Mouse (Mus musculus) mouse embryonic stem cell (cell line): ENCODE data around the gene Bbs1.
"Not testable (repeated sequence)": the region's sequence is repeated elsewhere in the genome, so short reads cannot be mapped to it uniquely, and the experiment has no call there.

Experiments used
- in situ Hi-C, 2 experiments: fragments of 300-500 bp; cut with MboI; formaldehyde crosslinking; loops; 1 replicate in 1 of 2; 3 replicates in 1 of 2; pipeline ENCODE4 v1.14.3; 2019 to 2020; ENCODE audit warnings: low sequenced_read_pairs in 2 of 2, low pct_unique_long_range_greater_than_20kb in 1 of 2, mixed read lengths in 1 of 2; ENCODE audit not compliant: unreplicated experiment in 1 of 2

The Bbs1 gene

DNA sequence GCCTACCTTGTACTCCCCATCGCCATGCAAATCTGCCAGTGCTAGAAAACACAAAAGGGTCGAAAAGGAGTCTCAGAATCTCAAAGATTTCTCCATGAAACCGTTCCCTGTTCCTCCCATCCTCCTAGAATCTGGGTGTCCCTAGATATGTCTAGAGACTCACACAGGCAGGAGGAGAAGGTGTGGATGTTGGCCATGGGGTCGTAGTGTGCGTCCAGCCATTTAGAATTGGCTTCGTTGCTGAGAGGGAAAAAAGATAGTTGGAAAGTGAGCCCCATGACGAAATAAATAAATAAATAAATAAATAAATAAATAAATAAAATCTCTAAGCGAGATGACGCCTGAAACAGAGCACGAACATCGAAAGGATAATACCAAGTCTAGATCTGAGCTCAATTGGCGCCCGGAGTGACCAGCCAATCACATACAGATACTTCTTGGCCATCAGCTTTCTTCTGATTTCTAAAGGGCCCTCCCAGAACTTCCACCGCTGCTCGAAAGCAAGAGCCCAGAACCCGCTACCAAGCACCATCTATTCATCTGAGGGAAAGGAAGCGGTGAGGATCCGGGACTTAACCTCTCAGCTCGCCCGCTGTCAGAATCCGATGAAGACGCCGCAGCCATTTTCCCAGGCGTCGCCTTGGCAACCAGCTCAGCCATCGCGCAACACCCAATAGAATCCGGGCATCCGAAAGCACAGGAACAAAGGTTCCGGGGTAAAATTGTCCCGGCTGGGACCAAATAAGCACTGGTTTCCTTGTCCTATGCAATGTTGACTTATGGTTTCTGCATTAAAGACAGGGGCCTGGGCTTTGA is at the start of gene Bbs1:
Gene Bbs1, minus strand, starts transcription at position 650 of the 816 bp plus-strand sequence.
- in situ Hi-C loops = no loop called here

DNA sequence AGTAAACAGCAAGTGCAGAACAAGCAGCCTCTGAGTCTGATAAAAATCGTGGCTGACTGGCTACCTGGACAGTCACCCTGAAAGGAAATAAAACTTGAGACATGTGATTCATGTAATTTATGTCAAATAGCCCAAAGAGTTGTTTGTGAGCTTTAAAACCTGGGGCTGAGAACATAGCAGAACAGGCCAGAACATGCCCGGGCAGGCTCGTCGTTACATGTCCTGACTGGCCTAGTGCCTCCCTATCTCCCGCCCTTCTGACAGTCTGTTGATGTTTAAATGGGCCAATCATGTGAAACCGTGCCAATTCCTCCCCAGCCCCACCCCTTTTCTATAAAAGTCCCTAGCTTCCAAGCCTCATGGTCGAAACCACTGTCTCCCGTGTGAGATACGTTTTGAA is 42.2 kb upstream of the Bbs1 start:
- in situ Hi-C loops = not testable (repeated sequence)

DNA sequence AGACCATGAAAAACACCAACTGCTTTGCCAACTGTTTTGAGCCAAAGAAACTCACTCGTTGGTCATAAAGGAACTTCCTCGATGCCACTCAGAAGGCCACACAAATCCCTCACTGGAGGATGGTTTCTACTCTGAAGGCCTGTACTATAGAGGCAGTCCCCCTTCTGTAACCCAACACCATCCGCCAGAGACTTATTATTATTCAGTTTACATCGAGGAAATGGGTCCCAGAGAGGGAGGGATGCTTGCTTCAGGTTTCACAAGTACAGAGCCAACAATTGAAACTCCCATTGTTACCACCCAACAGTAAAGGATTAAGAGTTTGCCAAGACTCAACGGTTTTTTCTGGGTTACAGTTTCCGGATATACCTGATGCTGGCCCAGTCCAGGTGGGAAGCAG is 39.1 kb upstream of the Bbs1 start:
- in situ Hi-C loops = no loop called here

DNA sequence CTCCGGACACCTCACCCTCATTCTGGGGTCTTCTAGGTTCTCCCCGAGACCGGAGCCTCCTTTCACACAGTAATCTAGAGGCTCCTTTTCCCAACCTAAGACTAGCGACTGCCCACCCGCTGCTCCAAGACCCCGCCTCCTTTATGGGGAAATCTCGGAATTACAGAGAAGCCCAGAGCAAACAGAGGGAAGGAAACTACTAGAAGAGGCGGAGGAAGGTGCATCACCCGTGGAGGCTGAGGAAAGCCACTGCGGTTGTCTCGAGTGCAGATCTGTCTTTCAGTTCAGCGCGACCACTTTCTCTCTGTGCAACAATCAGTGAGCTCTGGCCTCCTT is 36.8 kb upstream of the Bbs1 start:
- in situ Hi-C loops = no loop called here

DNA sequence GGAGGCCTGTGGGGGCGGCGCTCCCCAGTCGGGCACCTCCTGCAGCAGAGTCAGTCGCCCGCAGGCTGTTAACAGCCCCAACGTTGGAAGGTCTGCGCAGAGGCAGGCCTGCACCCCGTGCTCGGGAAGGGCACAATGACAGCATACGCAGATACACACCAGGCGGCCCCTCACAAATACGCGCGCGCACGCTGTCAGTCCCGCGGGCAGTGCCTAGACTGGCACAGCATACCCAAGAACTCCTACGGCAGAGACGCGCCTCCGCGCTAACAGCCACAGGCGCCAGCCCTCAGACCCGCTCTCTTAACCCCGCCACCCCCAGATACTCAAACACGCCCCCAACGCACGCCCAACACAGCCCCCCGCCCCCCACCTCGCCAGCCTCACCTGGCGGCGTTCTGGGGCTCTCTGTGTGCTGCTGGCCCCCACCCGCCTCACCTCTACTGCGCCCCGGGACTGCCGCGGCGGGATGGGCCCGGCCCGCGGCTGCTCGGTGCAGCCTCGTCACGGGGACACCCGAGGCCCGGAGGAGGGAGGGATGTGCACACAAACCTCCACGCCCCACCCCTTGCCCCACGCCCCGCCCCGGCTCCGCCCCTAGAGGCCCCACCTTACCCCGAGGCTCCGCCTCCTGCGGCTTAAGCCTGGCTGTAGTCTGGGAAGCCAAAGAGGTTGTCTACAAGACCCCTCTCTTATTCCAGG is 36.3 kb upstream of the Bbs1 start, which contains the start of gene Peli3:
Gene Peli3, minus strand, starts transcription at position 577 of the 702 bp plus-strand sequence.
- in situ Hi-C loops = no loop called here

DNA sequence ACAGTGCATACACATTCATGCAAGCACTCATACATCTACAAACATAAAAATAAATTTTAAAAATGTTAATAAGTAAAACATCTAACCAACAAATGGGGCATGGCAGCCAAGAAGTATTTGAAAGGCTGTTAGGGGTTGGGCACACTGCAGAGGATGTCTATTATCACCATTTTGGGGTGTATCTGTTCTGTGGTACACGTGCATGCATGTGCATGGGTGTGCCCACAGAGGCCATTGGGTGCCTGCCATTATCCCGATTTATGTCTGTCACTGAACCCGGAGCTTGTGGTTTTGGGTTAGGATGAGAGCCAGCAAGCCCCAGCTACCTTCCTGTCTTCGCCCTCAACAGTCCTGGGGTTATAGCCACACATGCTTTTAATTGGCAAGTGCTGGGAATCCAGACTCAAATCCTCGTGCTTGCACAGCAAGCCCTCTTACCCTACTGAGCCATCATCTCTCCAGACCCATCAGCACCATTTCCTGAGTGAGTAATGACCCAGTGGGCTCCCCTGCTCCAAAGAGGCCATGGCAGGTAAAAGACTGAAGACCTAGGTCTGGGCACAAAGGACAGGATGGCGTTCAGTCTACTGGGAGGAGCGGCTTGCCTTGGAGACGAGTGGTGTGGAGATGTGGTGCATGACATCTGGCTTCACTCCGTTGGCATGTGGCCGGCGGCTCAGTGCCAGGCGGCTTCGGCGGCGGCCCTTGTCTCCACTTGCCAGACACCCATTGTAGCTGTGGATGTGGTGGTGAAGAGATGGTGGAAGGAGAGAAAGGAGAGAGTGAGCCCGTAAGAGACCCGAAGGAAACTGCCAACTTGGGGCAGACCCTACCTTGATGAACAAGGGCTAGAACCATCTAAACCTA is 31.2 kb upstream of the Bbs1 start:
- in situ Hi-C loops = no loop called here

DNA sequence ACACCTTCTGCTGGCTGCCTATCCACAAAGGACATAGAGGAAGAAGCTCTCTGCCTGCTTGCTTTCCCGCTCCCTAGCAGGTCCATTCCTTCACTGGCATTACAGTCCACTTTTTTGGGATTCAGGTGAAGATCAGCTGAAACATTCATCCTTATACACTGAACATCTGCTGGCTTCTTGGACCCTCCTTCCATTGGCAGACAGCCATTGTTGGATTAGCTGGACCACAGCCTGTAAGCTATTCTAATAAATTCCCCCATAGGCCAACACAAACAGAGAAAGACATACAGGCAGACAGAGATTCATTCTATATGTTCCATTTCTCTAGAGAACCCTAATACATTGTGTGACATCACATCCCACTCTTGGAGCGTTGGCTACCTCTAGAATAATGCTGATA is 30.5 kb upstream of the Bbs1 start:
- in situ Hi-C loops = no loop called here

DNA sequence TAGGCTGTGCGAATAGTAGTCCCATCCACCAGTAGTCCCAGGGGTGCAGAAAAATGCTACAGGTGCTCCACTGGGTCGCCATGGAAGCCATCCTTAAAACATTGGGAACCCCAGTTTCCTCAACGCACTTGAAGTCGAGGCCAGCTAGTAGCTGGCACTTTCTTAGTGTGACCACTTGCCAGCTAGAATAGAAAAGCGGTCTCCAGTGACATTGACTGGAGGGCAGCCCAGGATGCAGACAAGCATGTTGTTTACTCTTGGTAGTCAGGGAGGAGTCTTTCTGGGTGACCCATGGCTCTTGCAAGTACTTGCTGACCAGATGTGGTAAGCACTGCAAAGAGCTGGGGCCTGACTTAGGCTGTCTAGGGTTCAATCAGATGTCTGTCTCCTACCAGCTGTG is 22.4 kb upstream of the Bbs1 start:
- in situ Hi-C loops = no loop called here

DNA sequence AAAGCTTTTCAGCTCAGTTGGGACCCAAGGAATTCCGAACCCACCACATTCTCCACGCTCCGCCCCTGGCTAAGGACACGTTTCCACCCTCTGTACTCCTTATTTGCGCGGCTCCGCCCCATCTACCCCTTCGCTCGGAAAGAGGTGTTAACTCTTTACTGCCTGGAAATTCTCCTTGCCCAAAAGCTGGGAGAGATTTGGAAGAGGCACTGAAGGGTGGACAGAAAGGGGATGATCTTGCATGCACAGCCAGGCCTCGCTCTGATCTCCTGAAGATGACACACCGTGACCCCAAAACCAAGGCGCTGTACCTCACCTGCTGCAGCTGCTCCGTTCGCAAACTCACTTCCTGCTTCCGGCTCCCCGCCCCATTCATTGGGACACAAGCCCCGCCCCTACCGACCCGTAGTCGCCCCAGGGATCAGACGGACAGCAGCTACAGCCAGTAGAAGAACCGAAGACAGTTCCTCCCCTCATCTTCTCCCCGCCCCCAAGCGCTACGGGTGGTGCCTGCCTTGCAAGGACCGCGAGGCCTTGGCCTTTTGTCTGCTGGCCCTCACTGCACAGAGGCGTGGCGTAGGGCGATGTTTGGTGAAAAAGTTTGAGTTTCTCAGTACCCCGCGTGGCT is 21.6 kb upstream of the Bbs1 start, which contains the start of gene Dpp3:
Gene Dpp3, minus strand, starts transcription at position 384 of the 628 bp plus-strand sequence.
- in situ Hi-C loops = no loop called here

DNA sequence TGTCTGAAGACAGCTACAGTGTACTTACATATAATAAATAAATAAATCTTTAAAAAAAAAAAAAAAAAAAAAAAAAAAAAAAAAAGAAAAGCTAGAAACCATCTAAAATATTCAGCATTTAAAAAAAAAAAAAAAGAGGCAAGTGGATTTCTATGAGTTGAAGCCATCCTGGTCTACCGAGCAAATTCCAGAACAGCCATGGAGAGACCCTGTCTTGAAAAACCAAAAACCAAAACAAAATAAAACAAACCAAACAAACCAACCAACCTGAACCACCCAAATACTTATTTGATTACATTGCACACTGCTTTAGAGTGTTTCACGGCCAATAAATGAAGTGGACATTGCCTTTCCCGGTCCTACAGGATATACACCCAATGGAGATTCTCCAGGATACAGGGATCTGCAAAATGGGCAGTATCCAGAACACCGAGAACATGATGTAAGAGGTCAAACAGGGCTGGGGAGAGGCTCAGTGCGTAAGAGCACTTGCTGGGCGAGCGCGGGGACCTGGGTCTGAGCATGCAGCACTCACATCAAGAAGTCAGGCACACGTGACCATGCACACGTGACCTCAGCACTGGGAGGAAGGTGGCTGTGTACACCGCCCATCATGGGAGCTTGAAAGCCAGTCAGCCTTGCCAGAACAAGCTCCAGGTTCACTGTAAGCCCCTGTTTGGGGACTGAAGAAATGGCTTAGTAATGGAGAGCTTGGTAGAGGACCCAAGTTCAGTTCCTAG is 18.9 kb upstream of the Bbs1 start:
- in situ Hi-C loops = no loop called here

DNA sequence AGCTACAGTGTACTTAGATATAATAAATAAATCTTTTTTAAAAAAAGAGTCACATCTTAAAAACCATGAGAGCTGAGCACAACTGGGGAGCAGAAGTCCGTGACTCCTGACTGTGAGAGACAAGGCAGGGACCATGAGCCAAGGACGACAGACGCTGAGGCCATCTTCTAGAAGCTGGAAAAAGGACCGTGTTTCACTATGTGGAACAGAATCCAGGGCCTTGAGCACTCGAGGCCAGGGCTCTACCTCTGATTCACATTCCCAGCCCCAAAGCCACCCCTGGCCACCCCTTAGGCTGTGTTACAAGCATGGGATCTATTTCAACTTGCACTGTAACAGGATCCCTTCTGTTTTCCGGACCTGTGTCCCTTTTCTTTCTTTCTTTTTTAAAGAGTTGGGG is 13.2 kb upstream of the Bbs1 start:
- in situ Hi-C loops = no loop called here

DNA sequence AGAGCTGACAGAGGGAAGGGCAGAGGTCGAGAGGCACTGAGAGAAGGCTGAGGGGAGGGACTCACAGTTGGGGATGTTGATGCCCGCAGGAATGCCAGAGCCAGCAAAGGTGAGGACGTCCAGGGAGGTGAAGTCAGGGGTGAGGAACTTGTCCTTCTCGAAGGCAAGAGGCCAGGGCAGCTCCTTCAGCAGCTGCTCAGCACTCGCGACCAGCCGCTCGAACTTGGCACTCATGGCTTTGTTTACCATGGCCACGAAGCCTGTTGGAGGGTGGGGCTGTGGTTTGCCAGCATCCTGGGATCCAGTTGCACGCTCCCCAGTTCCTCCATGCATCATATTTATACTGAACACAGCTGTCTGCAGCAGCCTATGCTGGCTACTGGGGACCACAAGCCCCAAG is 10.4 kb upstream of the Bbs1 start:
- in situ Hi-C loops = no loop called here

DNA sequence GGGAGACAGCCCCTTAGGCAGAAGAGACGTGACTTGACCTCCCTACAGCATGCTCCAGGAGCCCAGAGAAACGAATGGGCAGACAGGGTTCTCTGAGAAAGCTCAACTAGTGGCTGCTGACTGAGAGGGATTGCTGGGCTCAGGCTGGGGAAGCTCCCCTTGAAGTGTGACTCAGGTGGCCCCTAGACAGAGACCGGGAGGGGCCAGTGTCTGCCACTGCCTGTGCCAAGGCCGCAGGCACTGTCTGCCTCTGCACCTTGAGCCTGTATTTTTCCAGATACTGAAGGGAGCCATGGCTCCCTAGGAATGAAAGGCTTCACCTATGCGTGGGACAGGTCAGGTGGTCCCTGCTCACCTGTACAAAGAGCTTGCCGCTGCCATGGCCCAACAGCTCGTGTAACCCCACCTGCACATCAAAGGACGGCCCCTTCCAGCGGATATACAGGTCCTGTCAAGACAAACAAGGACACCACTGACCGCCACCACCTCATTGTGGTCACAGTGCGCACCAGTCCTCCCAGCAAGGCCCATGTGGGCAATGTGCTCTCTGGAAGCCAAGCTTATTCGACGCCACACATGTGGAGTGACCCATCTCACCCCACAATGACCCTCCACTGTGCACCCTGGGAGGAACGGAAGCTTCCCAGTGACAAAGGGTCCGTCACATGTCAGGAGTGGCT is 9.6 kb upstream of the Bbs1 start:
- in situ Hi-C loops = no loop called here

DNA sequence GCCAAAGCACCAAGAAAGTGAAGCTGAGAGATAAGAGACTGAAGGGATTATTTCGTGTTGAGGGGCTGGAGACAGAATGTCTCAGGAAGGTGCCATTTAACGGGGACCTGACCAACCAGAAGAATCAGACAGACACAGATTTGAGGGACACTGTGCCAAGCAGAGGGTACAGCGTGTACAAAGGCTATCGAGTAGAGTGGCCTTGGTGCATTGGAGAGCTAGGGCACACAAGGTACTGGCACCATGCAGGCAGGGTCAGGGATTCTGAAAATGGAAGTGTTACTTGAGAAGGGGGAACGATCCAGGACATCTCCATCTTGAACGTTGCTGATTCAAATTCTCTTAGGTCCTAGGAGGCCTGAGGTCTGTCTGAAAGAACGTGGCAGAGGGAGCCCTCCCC is 2.9 kb upstream of the Bbs1 start:
- in situ Hi-C loops = no loop called here

DNA sequence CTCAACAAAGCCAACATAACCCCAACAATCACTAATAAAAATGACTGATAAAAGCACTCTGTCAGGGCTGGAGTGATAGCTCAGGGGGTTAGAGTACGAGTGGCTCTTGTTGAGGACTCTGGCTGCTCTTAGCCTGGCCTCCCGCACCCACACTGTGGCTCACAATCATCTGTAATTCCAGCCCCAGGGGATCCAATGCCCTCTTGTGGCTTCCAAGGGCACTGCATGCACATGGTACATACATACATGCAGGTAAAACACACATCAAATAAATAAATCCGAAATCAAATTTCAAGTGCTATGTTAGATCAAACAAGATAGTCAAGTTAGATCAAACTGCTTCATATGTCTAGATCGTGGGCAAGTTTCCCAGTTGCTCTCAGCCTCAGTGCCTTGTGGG is 1.7 kb upstream of the Bbs1 start:
- in situ Hi-C loops = no loop called here

DNA sequence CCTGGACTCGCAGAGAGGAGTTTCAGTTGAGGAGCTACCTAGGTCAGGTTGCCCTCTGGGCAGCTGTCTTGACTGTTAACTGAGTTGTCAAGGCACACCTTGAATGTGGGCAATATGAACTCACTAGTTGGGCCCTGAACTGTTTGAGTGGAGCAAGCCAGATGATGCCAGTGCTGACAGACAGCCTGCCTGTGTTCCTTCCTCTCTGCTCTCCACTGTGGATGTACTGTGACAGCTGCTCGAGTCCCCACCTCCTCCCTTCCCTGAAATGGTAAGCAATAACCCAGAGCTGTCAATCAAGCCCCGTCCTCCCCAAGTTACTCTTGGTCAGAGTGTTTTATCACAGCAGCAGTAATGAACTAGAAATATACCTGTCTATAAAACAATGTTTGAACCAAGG is 6.5 kb downstream of the Bbs1 start:
- in situ Hi-C loops = no loop called here

DNA sequence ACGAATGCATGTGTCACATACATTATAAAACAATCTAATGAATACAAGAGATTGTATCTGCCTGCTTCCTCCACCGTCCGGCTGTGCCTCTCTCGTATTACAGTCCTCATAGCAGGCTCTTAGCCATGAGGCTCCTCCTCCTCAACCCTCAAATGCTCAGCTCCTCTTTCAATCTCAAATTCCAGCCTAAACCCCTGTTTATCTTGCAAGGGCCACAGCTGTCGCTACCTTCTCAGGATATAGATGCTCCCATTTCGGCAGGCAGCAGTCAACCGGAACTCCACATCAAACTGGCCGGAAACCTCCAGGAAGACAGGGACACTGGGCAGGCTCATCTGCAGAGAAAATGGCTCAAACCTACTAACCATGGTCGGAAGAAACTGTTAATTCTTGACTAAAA is 7.5 kb downstream of the Bbs1 start:
- in situ Hi-C loops = no loop called here
